Mouse (Mus musculus) liver, embryonic 13.5 days (tissue): Measurements from ENCODE around the gene March8. TPM values are rescaled to one million over a fixed set of nuclear protein-coding genes. Genes with fewer than 3 reads are reported as not detected.

ENCODE experiments used
- polyA plus RNA-seq: library from polyadenylated mRNA; unstranded; fragments of >200 nt; fragmentation: Nextera tagmentation; extraction: Ambion mirVana; gene quantifications from 2 replicates; pipeline ENCODE4 v1.2.1, GENCODE M21; 2015

The March8 gene
- polyA plus RNA-seq, 1 experiment from 2014 or later, result 76.9 TPM

Other genes starting within 250 kb of the March8 start
- gene Tmcc1, start 144.5 kb upstream of the March8 start, polyA plus RNA-seq, result 3.7 and 4.8 TPM in 2 replicates
- gene Washc2, start 130.0 kb upstream of the March8 start, polyA plus RNA-seq, result 13.8 and 16.8 TPM in 2 replicates
- 4.9 and 5.9 TPM in 2 replicates for gene Zfand4, start 73.8 kb upstream of the March8 start, polyA plus RNA-seq
- gene Alox5, start 123.2 kb downstream of the March8 start, polyA plus RNA-seq, result 2.9 and 3.3 TPM in 2 replicates
- gene Olfr211, start 151.1 kb downstream of the March8 start, polyA plus RNA-seq, result not detected in 2 replicates
- not detected in 2 replicates for gene Olfr212, start 168.5 kb downstream of the March8 start, polyA plus RNA-seq
- not detected in 2 replicates for gene Olfr213, start 200.4 kb downstream of the March8 start, polyA plus RNA-seq
- gene Gm5580, start 213.1 kb downstream of the March8 start, polyA plus RNA-seq, result 0.30 and 0.43 TPM in 2 replicates
- gene Olfr214, start 216.2 kb downstream of the March8 start, polyA plus RNA-seq, result not detected in 2 replicates
- not detected in 2 replicates for gene Olfr215, start 246.2 kb downstream of the March8 start, polyA plus RNA-seq